Mouse (Mus musculus) brain, embryonic 14.5 days (tissue): Measurements from ENCODE around the gene Nolc1. TPM values are rescaled to one million over a fixed set of nuclear protein-coding genes. Genes with fewer than 3 reads are reported as not detected.

Experiments
- DNase-seq: peaks from one replicate; pipeline ENCODE4 v3.0.0-alpha.2; 2011; ENCODE audit warnings: low read depth
- CTCF ChIP-seq: fragments of 200-500 bp; IDR thresholded peaks from 2 replicates; pipeline ENCODE4 v1.5.1; 2012; ENCODE audit warnings: inconsistent platforms, mild to moderate bottlenecking, moderate library complexity, borderline replicate concordance; ENCODE audit not compliant: insufficient read depth, insufficient read length; ENCODE audit errors: extremely low read depth
- POLR2A ChIP-seq: fragments of 200-500 bp; IDR thresholded peaks from 2 replicates; pipeline ENCODE4 v1.6.1; 2012; ENCODE audit warnings: mild to moderate bottlenecking, inconsistent platforms, borderline replicate concordance; ENCODE audit not compliant: poor library complexity, insufficient read depth, insufficient read length, severe bottlenecking; ENCODE audit errors: extremely low read depth
- polyA plus RNA-seq: library from polyadenylated mRNA; depleted of rRNA; stranded (reverse); fragments of >200 nt; gene quantifications from 2 replicates; pipeline ENCODE4 v1.2.3, GENCODE M21; 2012

Gene Nolc1
- polyA plus RNA-seq, 1 experiment = 54.5 TPM

- DNase-seq = peak; percentile 37
- TF ChIP-seq POLR2A (no peak), CTCF (peak; percentile 43; the same call in 1 of the 2 replicates)
Observed at GRCm38 (mm10) chr19:46036477-46037242, 39.0 kb upstream of the Nolc1 start.

- peak; percentile 65 for DNase-seq
- no peak for TF ChIP-seq POLR2A
- no peak for TF ChIP-seq CTCF
Observed at GRCm38 (mm10) chr19:46037243-46037924, 38.3 kb upstream of the Nolc1 start.

- TF ChIP-seq POLR2A = no peak
- TF ChIP-seq CTCF = no peak
- peak; percentile 35 for DNase-seq
Observed at GRCm38 (mm10) chr19:46037925-46038850, 37.5 kb upstream of the Nolc1 start.

- DNase-seq = peak; percentile 47
Observed at GRCm38 (mm10) chr19:46038851-46039260, 36.8 kb upstream of the Nolc1 start.

GRCm38 (mm10) chr19:46039478-46039877, 36.2 kb upstream of the Nolc1 start:
- peak; percentile 98 for DNase-seq
- TF ChIP-seq CTCF (no peak), POLR2A (peak; percentile 93; the same call in 1 of the 2 replicates)

More at GRCm38 (mm10) chr19:46038851-46039260, 36.8 kb upstream of the Nolc1 start:
- no peak for TF ChIP-seq POLR2A
- TF ChIP-seq CTCF = no peak

GRCm38 (mm10) chr19:46040149-46040902, 35.3 kb upstream of the Nolc1 start:
- peak; percentile 28 for DNase-seq
- TF ChIP-seq CTCF = no peak
- no peak for TF ChIP-seq POLR2A

GRCm38 (mm10) chr19:46041299-46041932, 34.2 kb upstream of the Nolc1 start:
- no peak for DNase-seq
- TF ChIP-seq CTCF = no peak
- no peak for TF ChIP-seq POLR2A

GRCm38 (mm10) chr19:46041933-46042475, 33.7 kb upstream of the Nolc1 start:
- 0 out of 2 replicates have a peak, but pooled peaks have one; percentile 15 for TF ChIP-seq POLR2A
- no peak for TF ChIP-seq CTCF

GRCm38 (mm10) chr19:46042476-46043011, 33.1 kb upstream of the Nolc1 start:
- DNase-seq = peak; percentile 93
- TF ChIP-seq CTCF (no peak), POLR2A (peak; percentile 51; the same call in 1 of the 2 replicates)

More at GRCm38 (mm10) chr19:46041933-46042475, 33.7 kb upstream of the Nolc1 start:
- peak; percentile 96 for DNase-seq
